Mouse (Mus musculus): ENCODE results near the gene D930048N14Rik. TPM values are rescaled to one million over a fixed set of nuclear protein-coding genes. Genes with fewer than 3 reads are reported as not detected.
"Not testable (repeated sequence)": the region's sequence is repeated elsewhere in the genome, so short reads cannot be mapped to it uniquely, and the experiment has no call there.

D930048N14Rik gene
- polyA plus RNA-seq, 1 experiment from 2014 or later, result 2.0 TPM

DNA sequence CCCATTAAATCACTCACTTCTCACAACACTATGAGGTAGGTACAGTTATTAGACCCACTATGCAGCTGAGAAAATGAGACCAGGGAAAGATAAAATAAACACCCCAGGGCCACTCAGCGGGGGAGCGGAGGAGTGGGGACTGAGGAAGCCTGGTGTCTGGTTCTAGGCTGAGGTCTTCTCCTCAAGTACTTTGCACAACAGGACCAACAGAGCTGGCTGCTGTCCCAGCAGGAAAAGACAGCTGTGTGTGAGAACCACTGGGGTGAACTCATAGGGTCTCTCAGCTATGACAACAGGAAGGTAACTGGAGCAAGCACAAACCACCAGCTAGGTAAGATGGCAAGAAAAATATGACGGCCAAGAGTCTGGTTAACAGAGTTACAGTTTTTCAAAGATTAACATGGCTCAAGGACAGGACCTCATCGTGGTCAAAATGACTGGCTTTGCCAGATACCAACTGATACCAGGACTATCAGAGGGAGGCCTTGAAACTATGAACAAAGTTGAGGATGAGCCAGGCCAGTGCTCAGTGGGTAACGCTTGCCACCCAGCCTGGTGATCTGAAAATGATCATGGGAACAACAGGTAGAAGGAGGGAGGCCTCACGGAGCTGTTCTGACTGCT, 18.5 kb upstream of the D930048N14Rik start:
- 87% methylated on average over 6 of the region's 6 CpGs for WGBS
- H3K27me3 ChIP-seq (replicated peaks), result no peaks in the 10 kb centered on the region
- H3K27ac ChIP-seq (replicated peaks), result no peak overlapping the region
- peaks cover 38% of the 10 kb centered on the region for H3K4me1 ChIP-seq
- ATAC-seq (ENCODE audit: low FRiP score), result no peak
- no peak overlapping the region for H3K4me3 ChIP-seq (replicated peaks)
- H3K9me3 ChIP-seq (replicated peaks), result no peaks in the 10 kb centered on the region
- peaks cover 22% of the 10 kb centered on the region for H3K36me3 ChIP-seq
- no peak overlapping the region for H3K4me2 ChIP-seq
- no peak overlapping the region for H3K9ac ChIP-seq (replicated peaks)

DNA sequence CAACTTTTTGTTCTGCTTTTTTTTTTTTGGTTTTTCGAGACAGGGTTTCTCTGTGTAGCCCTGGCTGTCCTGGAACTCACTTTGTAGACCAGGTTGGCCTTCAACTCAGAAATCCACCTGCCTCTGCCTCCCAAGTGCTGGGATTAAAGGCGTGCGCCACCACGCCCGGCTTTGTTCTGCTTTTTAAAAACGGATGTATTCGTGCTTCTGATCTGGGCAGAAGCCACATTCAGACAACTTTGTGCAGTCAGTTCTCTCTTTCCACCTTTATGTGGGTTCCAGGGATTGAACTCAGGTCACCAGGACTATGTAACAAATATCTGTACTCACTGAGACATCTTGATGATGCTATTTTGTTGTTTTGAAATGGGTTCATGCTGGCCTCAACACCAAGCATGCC, 17.6 kb upstream of the D930048N14Rik start:
- WGBS, result 94% methylated on average over 7 of the region's 7 CpGs
- not testable (repeated sequence) for H3K27me3 ChIP-seq (replicated peaks); ATAC-seq (ENCODE audit: low FRiP score); H3K4me3 ChIP-seq (replicated peaks); H3K9me3 ChIP-seq (replicated peaks); H3K27ac ChIP-seq (replicated peaks); H3K9ac ChIP-seq (replicated peaks); H3K4me2 ChIP-seq
- Histone ChIP-seq H3K4me1 (peaks cover 38% of the 10 kb centered on the region), H3K36me3 (peaks cover 12% of the 10 kb centered on the region)

DNA sequence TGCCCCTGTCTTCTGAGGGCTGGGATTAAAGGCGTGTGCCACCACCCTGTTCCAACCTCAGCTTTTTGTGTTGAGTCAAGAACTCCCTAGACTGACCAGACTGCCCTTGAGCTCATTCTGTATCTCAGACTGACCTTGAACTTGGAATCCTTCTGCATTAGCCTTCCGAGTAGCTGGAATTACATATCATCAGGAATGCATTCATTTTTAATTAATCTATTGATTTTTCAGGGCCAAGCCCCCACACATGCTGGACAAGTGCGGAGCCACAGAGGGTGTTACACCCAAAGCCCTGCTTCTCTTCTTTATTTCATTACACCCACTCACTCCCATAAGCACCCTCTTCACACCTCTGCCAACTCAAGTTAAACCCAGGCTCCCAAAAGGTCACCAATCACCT, 17.0 kb upstream of the D930048N14Rik start:
- Histone ChIP-seq H3K27ac (replicated peaks) (no peak overlapping the region), H3K4me1 (peaks cover 38% of the 10 kb centered on the region), H3K27me3 (replicated peaks) (no peaks in the 10 kb centered on the region), H3K9ac (replicated peaks) (no peak overlapping the region), H3K4me3 (replicated peaks) (no peak overlapping the region), H3K9me3 (replicated peaks) (no peaks in the 10 kb centered on the region), H3K36me3 (peaks cover 9% of the 10 kb centered on the region), H3K4me2 (no peak overlapping the region)
- no peak for ATAC-seq (ENCODE audit: low FRiP score)
- WGBS, result 90% methylated on average over 3 of the region's 3 CpGs

DNA sequence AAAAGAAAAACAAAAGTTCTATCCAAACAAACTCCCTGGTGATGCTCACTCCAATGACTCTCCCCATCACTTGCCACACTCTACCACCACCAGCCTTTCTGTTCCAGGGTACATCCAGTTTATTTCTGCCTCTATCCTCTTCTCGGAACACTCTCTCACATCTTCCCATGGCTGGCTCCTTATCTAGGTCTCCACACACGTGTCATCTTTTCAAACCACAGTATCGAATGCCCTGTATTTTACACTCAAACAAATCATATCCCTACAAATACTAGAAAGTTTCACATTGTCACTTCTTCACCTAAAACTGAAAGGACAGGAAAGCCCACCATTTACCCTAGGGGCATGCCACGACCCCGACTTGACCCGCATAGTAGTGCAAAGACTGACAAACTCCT, 15.6 kb upstream of the D930048N14Rik start:
- no peaks in the 10 kb centered on the region; the same call in 1 of the 2 replicates for H3K36me3 ChIP-seq
- H3K9ac ChIP-seq (replicated peaks), result peak overlapping the region; percentile 89
- peak overlapping the region; percentile 78 for H3K4me2 ChIP-seq
- peak overlapping the region; percentile 85 for H3K4me3 ChIP-seq (replicated peaks)
- H3K4me1 ChIP-seq, result peaks cover 38% of the 10 kb centered on the region
- no peak for ATAC-seq (ENCODE audit: low FRiP score)
- WGBS, result 17% methylated on average over 6 of the region's 6 CpGs
- H3K9me3 ChIP-seq (replicated peaks), result no peaks in the 10 kb centered on the region
- H3K27ac ChIP-seq (replicated peaks), result peak overlapping the region; percentile 89
- H3K27me3 ChIP-seq (replicated peaks), result no peaks in the 10 kb centered on the region

DNA sequence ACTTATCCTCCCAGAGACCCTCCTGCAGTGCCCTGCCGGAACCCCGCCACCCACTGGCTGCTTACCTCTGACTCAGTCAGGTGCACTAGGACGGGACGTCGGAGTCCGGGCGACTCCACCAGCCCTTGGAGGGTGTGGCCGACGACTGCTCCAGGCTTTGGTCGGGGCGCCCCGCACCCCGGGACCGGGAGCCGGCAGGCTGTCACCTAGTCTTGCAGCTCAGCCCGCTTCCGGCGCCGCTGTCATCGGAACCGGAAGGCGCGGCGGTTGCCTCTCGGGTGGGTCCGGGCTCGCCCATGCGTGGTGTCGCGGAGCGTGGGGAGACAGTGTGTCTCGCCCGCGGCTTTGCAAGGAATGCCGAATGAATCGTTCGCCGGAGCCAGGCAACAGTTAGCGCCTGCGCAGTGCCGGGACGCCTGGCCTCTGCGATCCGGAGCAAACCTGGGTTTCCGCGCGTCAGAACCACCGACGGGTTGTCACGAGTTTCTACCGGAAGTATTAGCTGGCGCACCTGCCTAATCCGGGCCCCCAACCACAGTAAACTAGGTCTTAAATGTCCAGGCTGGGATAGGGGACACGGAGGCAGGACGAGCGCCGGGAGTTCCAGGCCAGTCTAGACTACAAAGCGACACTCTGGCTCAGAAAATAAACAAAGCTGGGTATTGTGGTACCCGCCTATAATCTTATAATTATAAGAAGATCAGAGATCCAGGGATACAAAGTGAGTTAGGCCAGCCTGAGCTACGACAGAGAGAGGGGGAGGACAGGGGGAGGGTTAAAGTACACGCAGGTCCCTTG, 15.0 kb upstream of the D930048N14Rik start, which contains the start of gene Rmnd5b:
Rmnd5b (minus strand) TSS at position 372 of the 798 bp plus-strand sequence.
- H3K27me3 ChIP-seq (replicated peaks), result no peaks in the 10 kb centered on the region
- peaks cover 38% of the 10 kb centered on the region for H3K4me1 ChIP-seq
- H3K4me3 ChIP-seq (replicated peaks), result peak within 1 kb of the TSS; percentile 85
- no peaks in the 10 kb centered on the region for H3K9me3 ChIP-seq (replicated peaks)
- peak within 1 kb of the TSS; percentile 89 for H3K9ac ChIP-seq (replicated peaks)
- peak within 1 kb of the TSS; percentile 89 for H3K27ac ChIP-seq (replicated peaks)
- no peaks in the 10 kb centered on the region; the same call in 1 of the 2 replicates for H3K36me3 ChIP-seq
- peak; percentile 94 for ATAC-seq (ENCODE audit: low FRiP score)
- H3K4me2 ChIP-seq, result peak within 1 kb of the TSS; percentile 78
- under 1% methylated on average over 61 of the region's 61 CpGs for WGBS

DNA sequence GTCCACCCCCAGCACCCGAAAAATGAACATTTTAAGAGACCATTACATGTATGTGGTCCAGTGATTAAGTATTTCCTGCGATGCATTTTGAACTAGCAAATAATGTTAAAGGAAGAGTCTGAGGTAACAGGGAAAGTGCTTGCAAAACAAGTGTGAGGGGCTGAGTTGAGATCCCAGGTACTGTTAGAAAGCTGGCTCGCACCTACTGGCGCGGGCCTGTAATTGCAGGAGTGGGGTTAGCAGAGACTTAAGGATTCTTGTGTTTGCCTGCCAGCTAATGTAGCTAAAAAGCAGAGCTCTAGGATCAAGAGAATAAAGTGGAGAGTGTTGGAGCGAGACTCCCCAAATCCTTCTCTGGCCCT, 14.4 kb upstream of the D930048N14Rik start:
- H3K36me3 ChIP-seq, result no peaks in the 10 kb centered on the region; the same call in 1 of the 2 replicates
- H3K27me3 ChIP-seq (replicated peaks), result no peaks in the 10 kb centered on the region
- peak overlapping the region; percentile 89 for H3K27ac ChIP-seq (replicated peaks)
- 8% methylated on average over 6 of the region's 6 CpGs for WGBS
- H3K4me3 ChIP-seq (replicated peaks), result peak overlapping the region; percentile 85
- ATAC-seq (ENCODE audit: low FRiP score), result peak; percentile 59
- H3K9ac ChIP-seq (replicated peaks), result peak overlapping the region; percentile 89
- H3K4me2 ChIP-seq, result peak overlapping the region; percentile 78
- H3K9me3 ChIP-seq (replicated peaks), result no peaks in the 10 kb centered on the region
- peaks cover 38% of the 10 kb centered on the region for H3K4me1 ChIP-seq

DNA sequence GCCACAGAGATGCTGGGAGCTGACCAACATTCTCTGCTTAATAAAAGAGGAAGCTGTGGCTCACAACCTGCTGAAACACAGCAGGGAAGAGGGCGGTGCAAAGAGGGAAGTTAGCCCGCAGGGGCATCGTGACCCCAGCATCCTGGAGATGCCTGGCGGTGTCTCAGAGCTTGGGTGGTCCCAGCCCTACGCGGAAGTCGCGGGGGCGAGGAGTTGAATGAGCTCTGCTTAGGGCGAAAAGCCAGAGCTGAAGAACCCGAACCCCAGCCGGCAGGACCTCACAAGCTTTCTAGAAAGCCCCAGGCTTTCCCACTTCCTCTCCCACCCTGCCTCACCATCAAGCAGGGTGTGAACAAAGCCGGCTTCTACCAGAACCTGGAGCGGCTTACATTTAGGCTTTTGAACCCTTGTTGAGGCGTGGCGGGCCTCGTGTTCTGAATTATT, 12.8 kb upstream of the D930048N14Rik start:
- H3K9me3 ChIP-seq (replicated peaks), result no peaks in the 10 kb centered on the region
- H3K9ac ChIP-seq (replicated peaks), result no peak overlapping the region
- no peak overlapping the region for H3K27ac ChIP-seq (replicated peaks)
- H3K27me3 ChIP-seq (replicated peaks), result no peaks in the 10 kb centered on the region
- no peak overlapping the region for H3K4me3 ChIP-seq (replicated peaks)
- no peak for ATAC-seq (ENCODE audit: low FRiP score)
- 8% methylated on average over 17 of the region's 17 CpGs for WGBS
- H3K4me2 ChIP-seq, result peak overlapping the region; percentile 38
- peaks cover 4% of the 10 kb centered on the region for H3K36me3 ChIP-seq
- peaks cover 32% of the 10 kb centered on the region for H3K4me1 ChIP-seq

DNA sequence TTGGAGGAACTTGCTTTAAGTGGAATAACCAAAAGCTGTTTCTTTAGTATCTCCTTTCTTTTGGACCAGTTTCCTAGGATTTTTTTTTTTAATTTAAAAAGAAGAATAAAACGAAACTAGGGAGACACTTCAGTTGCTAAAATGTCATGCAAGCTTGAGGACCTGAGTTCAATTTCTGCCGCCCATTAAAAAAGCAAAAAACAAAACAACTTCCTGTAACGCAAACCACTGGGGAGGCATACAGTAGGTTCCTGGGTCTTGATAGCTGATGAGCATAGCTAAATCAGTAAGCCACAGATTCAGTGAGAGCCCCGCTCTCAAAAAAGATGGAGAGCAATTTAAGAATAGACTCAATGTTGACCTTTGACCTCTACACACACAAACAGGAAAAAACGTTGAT, 12.3 kb upstream of the D930048N14Rik start:
- Histone ChIP-seq H3K4me3 (replicated peaks) (no peak overlapping the region), H3K9ac (replicated peaks) (no peak overlapping the region), H3K4me1 (peaks cover 35% of the 10 kb centered on the region), H3K36me3 (peaks cover 9% of the 10 kb centered on the region), H3K4me2 (no peak overlapping the region), H3K27ac (replicated peaks) (no peak overlapping the region), H3K9me3 (replicated peaks) (no peaks in the 10 kb centered on the region), H3K27me3 (replicated peaks) (no peaks in the 10 kb centered on the region)
- no peak for ATAC-seq (ENCODE audit: low FRiP score)
- WGBS, result 77% methylated on average over 5 of the region's 5 CpGs

DNA sequence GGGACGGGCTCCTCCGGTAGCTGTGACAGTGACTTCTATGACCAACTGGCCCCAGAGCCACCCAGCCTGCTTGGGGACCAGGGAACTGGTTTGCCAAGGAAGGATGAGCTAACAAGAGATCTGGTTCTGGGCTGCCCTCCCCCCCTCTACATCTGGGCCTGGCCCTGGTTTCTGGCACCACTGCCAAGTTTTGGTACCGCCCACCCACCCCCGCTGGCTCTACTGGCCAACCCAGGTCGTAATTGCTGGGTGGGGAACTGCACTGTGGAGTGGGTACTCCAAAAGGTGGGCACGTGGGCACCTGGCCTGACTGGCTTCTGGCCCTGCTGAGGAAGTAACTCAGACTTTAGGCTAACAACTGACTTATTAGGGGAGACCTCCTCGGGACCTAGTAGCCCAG, 10.0 kb upstream of the D930048N14Rik start:
- Histone ChIP-seq H3K9ac (replicated peaks) (no peak overlapping the region), H3K36me3 (peaks cover 24% of the 10 kb centered on the region; the same call in 1 of the 2 replicates), H3K9me3 (replicated peaks) (no peaks in the 10 kb centered on the region), H3K4me1 (peaks cover 23% of the 10 kb centered on the region), H3K4me3 (replicated peaks) (no peak overlapping the region), H3K27me3 (replicated peaks) (no peaks in the 10 kb centered on the region), H3K27ac (replicated peaks) (no peak overlapping the region), H3K4me2 (no peak overlapping the region)
- 89% methylated on average over 7 of the region's 7 CpGs for WGBS
- no peak for ATAC-seq (ENCODE audit: low FRiP score)

DNA sequence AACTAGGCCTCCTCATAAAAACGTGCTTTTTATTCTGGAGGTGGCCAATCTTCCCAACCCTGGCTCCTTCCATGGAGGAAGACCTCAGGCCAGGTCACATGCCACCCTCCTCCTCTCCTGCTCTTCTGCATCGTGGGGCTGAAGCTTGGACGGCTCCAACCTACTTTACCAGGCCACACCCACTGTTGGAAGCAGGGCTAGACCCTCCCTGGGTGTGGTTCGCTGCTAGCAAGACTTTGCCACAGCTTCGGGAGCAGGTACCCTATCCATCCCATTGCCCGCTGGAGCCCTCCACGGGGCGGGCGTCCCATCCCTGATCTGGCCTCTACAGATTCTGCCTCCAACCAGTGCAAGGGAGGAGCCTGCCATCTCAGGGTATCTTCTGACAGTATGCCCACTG, 7.6 kb upstream of the D930048N14Rik start:
- H3K9me3 ChIP-seq (replicated peaks), result no peaks in the 10 kb centered on the region
- 81% methylated on average over 9 of the region's 9 CpGs for WGBS
- H3K9ac ChIP-seq (replicated peaks), result no peak overlapping the region
- no peak overlapping the region for H3K4me3 ChIP-seq (replicated peaks)
- H3K27ac ChIP-seq (replicated peaks), result no peak overlapping the region
- no peaks in the 10 kb centered on the region for H3K27me3 ChIP-seq (replicated peaks)
- peaks cover 24% of the 10 kb centered on the region; the same call in 1 of the 2 replicates for H3K36me3 ChIP-seq
- ATAC-seq (ENCODE audit: low FRiP score), result no peak; the same call in 1 of the 2 replicates
- H3K4me1 ChIP-seq, result peaks cover 27% of the 10 kb centered on the region
- no peak overlapping the region for H3K4me2 ChIP-seq

DNA sequence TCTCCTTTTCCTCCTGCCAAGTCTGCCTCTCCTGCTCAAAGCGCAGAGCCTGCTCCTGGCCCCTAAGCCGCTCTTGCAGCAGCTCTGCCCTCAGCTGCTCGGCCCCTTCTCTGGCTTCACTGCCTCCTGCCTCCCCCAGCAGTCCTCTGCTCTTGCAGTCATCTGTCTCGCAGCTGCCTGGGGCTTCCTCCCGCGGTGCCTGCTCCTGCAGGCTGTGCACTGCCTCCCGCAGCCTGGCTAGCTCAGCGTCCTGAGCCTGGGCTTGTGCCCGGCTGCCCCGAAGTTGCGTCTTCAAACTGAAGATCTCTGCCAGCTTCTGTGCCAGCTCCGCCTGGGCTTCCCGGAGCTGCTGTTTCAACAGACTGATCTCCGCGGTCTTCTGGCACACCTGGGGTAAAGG, 7.0 kb upstream of the D930048N14Rik start:
- no peak overlapping the region; the same call in 1 of the 2 replicates for H3K4me2 ChIP-seq
- peaks cover 33% of the 10 kb centered on the region for H3K4me1 ChIP-seq
- no peaks in the 10 kb centered on the region for H3K27me3 ChIP-seq (replicated peaks)
- ATAC-seq (ENCODE audit: low FRiP score), result no peak
- H3K9ac ChIP-seq (replicated peaks), result no peak overlapping the region
- H3K36me3 ChIP-seq, result peaks cover 24% of the 10 kb centered on the region; the same call in 1 of the 2 replicates
- no peak overlapping the region for H3K4me3 ChIP-seq (replicated peaks)
- 67% methylated on average over 15 of the region's 15 CpGs for WGBS
- H3K9me3 ChIP-seq (replicated peaks), result no peaks in the 10 kb centered on the region
- H3K27ac ChIP-seq (replicated peaks), result no peak overlapping the region

DNA sequence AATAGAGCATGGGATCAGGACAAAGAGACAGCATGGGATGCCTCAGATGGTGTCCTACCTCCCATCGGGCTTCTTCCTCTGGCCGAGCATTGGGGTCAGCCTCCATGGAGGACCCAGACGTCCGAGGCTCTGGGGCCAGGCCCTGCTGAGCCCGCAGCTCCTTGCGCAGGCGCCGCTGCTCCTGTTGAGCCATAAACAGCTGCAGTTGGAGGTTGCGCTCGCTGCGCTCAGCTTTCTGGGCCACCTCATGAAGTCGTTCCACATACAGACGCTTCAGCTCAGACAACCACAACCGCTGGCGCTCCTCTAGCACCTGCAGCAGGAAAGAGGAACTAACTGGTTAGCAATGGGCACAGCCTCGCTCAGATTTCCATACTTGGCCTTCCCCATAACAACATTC, 6.5 kb upstream of the D930048N14Rik start:
- Histone ChIP-seq H3K4me2 (no peak overlapping the region), H3K4me1 (peaks cover 37% of the 10 kb centered on the region), H3K9ac (replicated peaks) (no peak overlapping the region), H3K36me3 (peaks cover 24% of the 10 kb centered on the region; the same call in 1 of the 2 replicates), H3K27me3 (replicated peaks) (0 out of 2 replicates have a peak, but pooled peaks cover 2% of the 10 kb centered on the region), H3K27ac (replicated peaks) (no peak overlapping the region), H3K9me3 (replicated peaks) (no peaks in the 10 kb centered on the region), H3K4me3 (replicated peaks) (no peak overlapping the region)
- no peak for ATAC-seq (ENCODE audit: low FRiP score)
- 77% methylated on average over 16 of the region's 16 CpGs for WGBS
